9 mouse cellular contexts compared by ENCODE assay signal in the genomic region with DNA sequence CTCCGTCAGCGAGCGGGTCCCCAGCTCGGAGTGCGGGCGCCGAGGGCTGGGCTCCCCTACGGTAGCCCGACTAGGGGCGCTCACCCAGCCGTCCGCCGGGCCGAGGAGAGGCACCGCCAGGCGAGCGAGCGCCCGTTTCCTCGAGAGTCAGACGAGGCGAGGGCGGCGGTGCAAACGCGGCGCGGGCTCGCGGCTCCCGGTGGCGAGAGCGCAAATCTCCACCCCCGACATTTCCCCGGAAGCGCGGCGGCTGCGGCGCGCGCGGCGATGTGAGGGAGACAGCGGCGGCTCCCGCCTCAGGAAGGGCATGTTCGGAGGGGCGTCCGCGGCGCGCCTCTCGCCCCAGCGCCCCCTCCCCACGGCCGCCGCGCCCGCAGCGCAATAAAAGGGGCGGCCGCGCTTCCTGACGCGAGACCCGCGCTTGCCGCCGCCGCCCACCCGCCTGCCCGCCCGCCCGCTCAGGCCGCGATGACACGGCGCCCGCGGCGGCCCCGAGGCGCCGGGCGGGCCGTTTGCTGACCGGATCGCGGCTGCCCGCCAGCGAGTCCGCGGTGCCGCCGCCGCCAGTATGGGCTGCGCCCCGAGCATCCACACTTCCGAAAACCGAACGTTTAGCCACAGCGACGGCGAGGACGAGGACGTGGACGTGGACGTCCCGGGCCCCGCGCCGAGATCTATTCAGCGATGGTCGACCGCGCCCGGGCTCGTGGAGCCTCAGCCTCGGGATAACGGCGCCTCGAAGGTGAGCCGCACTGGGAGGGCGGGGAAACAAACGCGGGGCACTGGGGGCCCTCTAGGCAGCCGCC. TPM values are rescaled to one million over a fixed set of nuclear protein-coding genes. Genes with fewer than 3 reads are reported as not detected.
A peak's percentile ranks its signal among the peaks of the same experiment; 100 is the strongest.
DNase-seq lines count a peak whose midpoint lies in the region; ATAC-seq lines count a peak whose summit lies in the region.
"Had no signal": no experiment of that assay in that cellular context is flagged by ENCODE, and none has a peak within 500 bp of the region (broad histone marks: within the 10 kb centered on the region; RNA-seq: fewer than 3 reads in every experiment).

Pde8a (plus strand) TSS at position 250 of the 806 bp plus-strand sequence.

- H3K36me3 ChIP-seq in kidney, embryonic 14.5 days (ENCODE audit: control insufficient read depth, insufficient read depth, low read length) = no peaks in the 10 kb centered on the region
- no peaks in the 10 kb centered on the region for H3K36me3 ChIP-seq in intestine, embryonic 14.5 days (ENCODE audit: control insufficient read depth, insufficient read depth, low read length)
- no peaks in the 10 kb centered on the region for H3K36me3 ChIP-seq in stomach, embryonic 14.5 days (ENCODE audit: control insufficient read depth, insufficient read depth, low read length)

- H3K4me1 ChIP-seq in kidney, embryonic 14.5 days (ENCODE audit: control insufficient read depth, insufficient read depth, low read length) = peaks cover 11% of the 10 kb centered on the region; the same call in 1 of the 2 replicates
- H3K4me1 ChIP-seq in intestine, embryonic 14.5 days (replicated peaks; ENCODE audit: control insufficient read depth, insufficient read depth, low read length) = peaks cover 12% of the 10 kb centered on the region; the same call in 1 of the 2 replicates
- H3K4me1 ChIP-seq in stomach, embryonic 14.5 days (ENCODE audit: control insufficient read depth, insufficient read depth, low read length) = peaks cover 3% of the 10 kb centered on the region; the same call in 1 of the 2 replicates

- peak within 1 kb of the TSS; percentile 56 for H3K4me3 ChIP-seq in kidney, embryonic 14.5 days (ENCODE audit: low read length)
- peak within 1 kb of the TSS; percentile 47 for H3K4me3 ChIP-seq in intestine, embryonic 14.5 days (ENCODE audit: low read depth, low read length)
- peak within 1 kb of the TSS; percentile 48 for H3K4me3 ChIP-seq in stomach, embryonic 14.5 days (ENCODE audit: low read depth, low read length)

- H3K27me3 ChIP-seq in kidney, embryonic 14.5 days (ENCODE audit: control insufficient read depth, insufficient read depth, low read length) = peaks cover 30% of the 10 kb centered on the region
- H3K27me3 ChIP-seq in intestine, embryonic 14.5 days (replicated peaks; ENCODE audit: control insufficient read depth, insufficient read depth, low read length) = peaks cover 52% of the 10 kb centered on the region
- H3K27me3 ChIP-seq in stomach, embryonic 14.5 days (ENCODE audit: control insufficient read depth, insufficient read depth, low read length) = 0 out of 2 replicates have a peak, but pooled peaks cover 7% of the 10 kb centered on the region
- H3K27me3 ChIP-seq: Patski had no signal

- peak; percentile 13 for ATAC-seq in kidney, embryonic 14.5 days (ENCODE audit: low FRiP score, low TSS enrichment)
- peak; percentile 18 for ATAC-seq in activated CD4-positive, CD25-positive, alpha-beta regulatory T cell, adult 4 months
- ATAC-seq in intestine, embryonic 14.5 days (replicated peaks; ENCODE audit: low FRiP score, low TSS enrichment, low read depth) = peak; percentile 10; the same call in 1 of the 2 replicates
- no peak for ATAC-seq in stomach, embryonic 14.5 days (ENCODE audit: insufficient number of reproducible peaks, insufficient read depth, low FRiP score, low read depth)

- peak within 1 kb of the TSS; percentile 64 for H3K4me2 ChIP-seq in kidney, embryonic 14.5 days (replicated peaks; ENCODE audit: low read depth, low read length)
- peak within 1 kb of the TSS; percentile 67 for H3K4me2 ChIP-seq in intestine, embryonic 14.5 days (ENCODE audit: low read length)
- peak within 1 kb of the TSS; percentile 43 for H3K4me2 ChIP-seq in stomach, embryonic 14.5 days (replicated peaks; ENCODE audit: low read depth, low read length)

- no peaks in the 10 kb centered on the region for H3K9me3 ChIP-seq in kidney, embryonic 14.5 days (ENCODE audit: control insufficient read depth, low read length)
- no peaks in the 10 kb centered on the region for H3K9me3 ChIP-seq in intestine, embryonic 14.5 days (ENCODE audit: control insufficient read depth, low read length)
- H3K9me3 ChIP-seq in stomach, embryonic 14.5 days (ENCODE audit: control insufficient read depth, low read depth, low read length) = no peaks in the 10 kb centered on the region

- 1% methylated on average over 90 of the region's 128 CpGs for WGBS in kidney, embryonic 14.5 days
- 1% methylated on average over 110 of the region's 128 CpGs for WGBS in intestine, embryonic 14.5 days
- under 1% methylated on average over 108 of the region's 128 CpGs for WGBS in stomach, embryonic 14.5 days

- DNase-seq in kidney, adult 8-10 months = no peak
- peak; percentile 40 for DNase-seq in gastrocnemius, postnatal 10 days
- DNase-seq in intestine, embryonic 14.5 days (ENCODE audit: low spot score) = peak; percentile 68
- DNase-seq in lung, postnatal 14 days = peak; percentile 22
- no peak for DNase-seq in left cerebral cortex, postnatal 36 days (ENCODE audit: low spot score in 2 of 2)

- intact Hi-C loops in left cerebral cortex, postnatal 36 days (cut with DNase I) = loop anchor here (2.0 kb wide), 1 partner anchor 131 kb away; the partner anchor contains the start of gene Rps17

- H3K27ac ChIP-seq in kidney, embryonic 14.5 days (ENCODE audit: low read depth, low read length) = peak within 1 kb of the TSS; percentile 85
- peak within 1 kb of the TSS; percentile 57; the same call in 1 of the 2 replicates for H3K27ac ChIP-seq in intestine, embryonic 14.5 days (ENCODE audit: low read depth)
- H3K27ac ChIP-seq in stomach, embryonic 14.5 days (ENCODE audit: low read length) = peak within 1 kb of the TSS; percentile 1; the same call in 1 of the 2 replicates

- H3K9ac ChIP-seq in kidney, embryonic 14.5 days (ENCODE audit: low read depth, low read length) = peak within 1 kb of the TSS; percentile 64
- peak within 1 kb of the TSS; percentile 37 for H3K9ac ChIP-seq in intestine, embryonic 14.5 days (ENCODE audit: low read length)
- H3K9ac ChIP-seq in stomach, embryonic 14.5 days (replicated peaks; ENCODE audit: low read depth, low read length) = peak within 1 kb of the TSS; percentile 8

RNA-seq across cellular contexts. Expression of gene Pde8a, which starts in this region (rescaled TPM):
- polyA plus RNA-seq in kidney, embryonic 14.5 days (2014; fragmentation: Nextera tagmentation; extraction: Ambion mirVana) = 4.0 and 7.6 TPM in 2 replicates
- 1 to 10 TPM; 1.1 to 2.3 TPM for polyA plus RNA-seq in activated CD4-positive, CD25-positive, alpha-beta regulatory T cell, adult 4 months (2017; shearing (Covaris generic))
- total RNA-seq in gastrocnemius, postnatal 10 days (2021) = 10 to 100 TPM in 1 of 2 experiments, 1 to 10 TPM in 1; 7.8 to 10.1 TPM
- 3.1 and 3.7 TPM in 2 replicates for polyA plus RNA-seq in intestine, embryonic 14.5 days (2014; fragmentation: Nextera tagmentation; extraction: Ambion mirVana)
- 4.2 and 4.4 TPM in 2 replicates for polyA plus RNA-seq in stomach, embryonic 14.5 days (2014; fragmentation: Nextera tagmentation; extraction: Ambion mirVana)
- total RNA-seq in left cerebral cortex, postnatal 36 days (2021) = 1 to 10 TPM; 6.6 to 8.2 TPM

Comparison
In these comparisons a context has a peak if more than half of its experiments do, and no peak if none do; other contexts are left out.
1. H3K27ac ChIP-seq: peak in every context shown above with its lines; median percentile 85 in kidney, embryonic 14.5 days; 57 in intestine, embryonic 14.5 days; 1 in stomach, embryonic 14.5 days.
2. H3K9ac ChIP-seq: peak in every context shown above with its lines; median percentile 64 in kidney, embryonic 14.5 days; 37 in intestine, embryonic 14.5 days; 8 in stomach, embryonic 14.5 days.
3. DNase-seq: peak in gastrocnemius, postnatal 10 days (single experiment), intestine, embryonic 14.5 days (single experiment) and lung, postnatal 14 days (single experiment); none in kidney, adult 8-10 months (0 of 2) and left cerebral cortex, postnatal 36 days (0 of 2).
4. Peak in every context shown above with its lines, with median percentiles within 50 percentile points of each other: H3K4me2 ChIP-seq and H3K4me3 ChIP-seq.